Mouse (Mus musculus) embryonic fibroblast, embryonic 13.5 days (primary cell): Measurements from ENCODE around the gene Uggt1. TPM values are rescaled to one million over a fixed set of nuclear protein-coding genes. Genes with fewer than 3 reads are reported as not detected.

ENCODE experiments used
- H3K27ac ChIP-seq: 2 replicates; pipeline ENCODE4 v1.5.1; 2012; ENCODE audit warnings: low read length, control low read depth, inconsistent platforms; ENCODE audit not compliant: insufficient read depth
- H3K4me1 ChIP-seq: 2 replicates; pipeline ENCODE4 v1.6.1; 2011; ENCODE audit warnings: low read length; ENCODE audit not compliant: control insufficient read depth, insufficient read depth
- H3K4me3 ChIP-seq: 2 replicates; pipeline ENCODE4 v1.5.1; 2011; ENCODE audit warnings: mild to moderate bottlenecking, control low read depth, low read length; ENCODE audit not compliant: insufficient read depth
- CTCF ChIP-seq: IDR thresholded peaks from 2 replicates; pipeline ENCODE4 v1.5.1; 2011; ENCODE audit warnings: mild to moderate bottlenecking, control low read depth, low read length, moderate library complexity, borderline replicate concordance; ENCODE audit not compliant: insufficient read depth
- POLR2A ChIP-seq: IDR thresholded peaks from 2 replicates; pipeline ENCODE4 v1.6.1; 2011; ENCODE audit warnings: low read depth, mild to moderate bottlenecking, control low read depth, low read length, moderate library complexity
- polyA plus RNA-seq: library from polyadenylated mRNA; stranded (reverse); fragments of >200 nt; gene quantifications from 2 replicates; pipeline ENCODE4 v1.2.4, GENCODE M21; 2011; ENCODE audit warnings: low read depth; ENCODE audit not compliant: missing spikeins, insufficient read length

The Uggt1 gene
- polyA plus RNA-seq, 1 experiment, result 125 TPM

DNA sequence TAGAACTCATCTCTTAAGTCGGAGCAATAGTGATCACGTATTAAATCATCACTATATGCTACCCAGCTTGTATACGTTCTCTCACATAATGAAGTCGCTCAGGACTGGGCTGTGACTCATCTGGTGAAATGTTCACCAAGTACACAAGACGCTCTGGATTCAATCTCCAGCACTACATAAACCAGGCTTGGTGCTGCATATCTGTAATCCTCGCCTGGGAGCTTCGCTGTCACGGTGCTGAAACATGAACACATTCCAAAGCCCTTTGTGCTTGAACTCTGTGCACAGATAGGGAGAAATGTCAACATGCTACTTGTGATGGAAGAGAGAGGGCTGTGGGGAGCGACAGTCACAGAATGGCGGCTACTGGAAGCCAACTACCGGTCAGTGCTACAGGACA is 52.6 kb downstream of the Uggt1 start:
- no peak overlapping the region for H3K4me3 ChIP-seq
- no peak overlapping the region for H3K27ac ChIP-seq
- TF ChIP-seq POLR2A (no peak), CTCF (no peak)
- H3K4me1 ChIP-seq, result no peaks in the 10 kb centered on the region

DNA sequence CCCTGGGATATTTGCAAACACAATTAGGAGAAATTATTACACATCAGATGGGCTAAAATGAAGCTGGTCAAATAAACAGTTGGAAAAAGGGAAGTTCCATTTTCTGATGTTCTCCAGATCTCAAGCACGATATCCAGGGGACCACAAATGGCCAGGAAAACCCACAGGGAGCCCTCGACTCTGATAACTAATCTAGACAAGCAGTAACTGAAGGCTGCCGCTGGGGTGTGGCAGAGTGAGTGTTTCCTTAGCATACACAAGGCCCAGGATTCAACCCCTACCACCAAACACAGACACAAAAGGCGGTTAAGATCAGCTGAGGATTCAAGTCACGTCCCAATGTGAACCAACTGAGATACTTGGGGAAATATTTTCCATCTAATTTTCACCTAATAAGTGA is 64.5 kb downstream of the Uggt1 start:
- H3K4me1 ChIP-seq, result no peaks in the 10 kb centered on the region
- no peak overlapping the region for H3K27ac ChIP-seq
- TF ChIP-seq POLR2A, result no peak
- TF ChIP-seq CTCF, result no peak
- H3K4me3 ChIP-seq, result no peak overlapping the region

DNA sequence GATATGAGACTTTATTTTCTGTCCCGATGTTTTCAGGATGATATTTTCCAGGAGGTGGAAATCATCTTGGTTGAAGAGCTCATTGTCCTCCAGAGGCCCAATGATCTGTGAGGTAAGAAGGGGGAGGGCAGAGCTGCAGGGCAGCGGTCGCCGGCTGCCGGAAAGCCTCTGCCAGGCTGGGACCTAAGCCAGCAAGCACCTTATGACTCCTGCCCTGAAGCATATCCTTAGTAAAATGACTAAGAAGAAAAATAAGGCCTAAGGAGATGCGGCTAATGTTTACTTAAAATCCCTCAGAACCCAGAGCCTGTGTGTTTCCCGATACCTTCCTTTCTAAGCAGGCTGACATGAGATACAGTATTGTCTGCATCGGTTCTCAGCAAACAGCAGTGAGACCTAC is 71.1 kb downstream of the Uggt1 start:
- Histone ChIP-seq H3K4me1 (no peaks in the 10 kb centered on the region), H3K27ac (no peak overlapping the region), H3K4me3 (no peak overlapping the region)
- TF ChIP-seq POLR2A (no peak), CTCF (no peak)

DNA sequence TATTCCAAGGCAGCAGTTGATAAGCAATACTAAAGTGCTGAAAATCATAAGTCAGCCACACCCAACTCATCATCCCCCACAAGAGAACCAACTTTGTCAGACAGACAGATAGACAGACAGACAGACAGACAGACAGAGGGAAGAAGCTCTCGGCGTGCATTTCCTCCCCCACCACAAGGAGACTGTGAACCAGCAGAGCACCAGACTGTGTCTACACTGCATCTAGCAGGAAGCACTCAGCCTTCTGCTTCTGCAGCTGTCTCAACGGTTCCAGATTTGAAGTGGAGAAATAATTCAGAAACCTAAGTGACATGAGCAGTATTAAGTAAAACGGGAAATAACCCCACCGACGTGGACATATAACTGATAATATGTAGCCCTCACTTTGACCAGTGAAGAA is 71.6 kb downstream of the Uggt1 start:
- Histone ChIP-seq H3K4me3 (no peak overlapping the region), H3K4me1 (no peaks in the 10 kb centered on the region), H3K27ac (no peak overlapping the region)
- TF ChIP-seq POLR2A (no peak), CTCF (no peak)

DNA sequence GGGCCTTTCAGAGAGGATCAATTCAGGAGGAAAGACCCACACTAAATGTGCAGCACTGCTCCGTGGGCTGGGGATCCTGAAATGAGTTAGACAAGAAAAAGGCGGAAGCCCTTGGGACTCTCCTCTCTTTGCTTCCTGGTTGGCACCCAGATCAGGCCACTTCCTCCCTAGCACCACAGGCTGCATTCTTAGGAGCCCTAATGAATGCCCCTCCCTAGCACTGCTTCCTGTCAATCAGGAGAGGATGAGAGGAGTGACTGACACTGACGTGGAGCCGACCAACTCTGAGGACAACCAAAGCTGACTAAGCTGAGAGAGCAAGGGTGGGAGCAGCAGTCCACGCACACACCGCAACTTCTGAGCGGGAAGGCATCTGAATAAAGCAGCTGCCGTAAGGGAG is 81.8 kb downstream of the Uggt1 start:
- no peak for TF ChIP-seq POLR2A
- TF ChIP-seq CTCF, result no peak
- H3K4me1 ChIP-seq, result peaks cover 3% of the 10 kb centered on the region; the same call in 1 of the 2 replicates

DNA sequence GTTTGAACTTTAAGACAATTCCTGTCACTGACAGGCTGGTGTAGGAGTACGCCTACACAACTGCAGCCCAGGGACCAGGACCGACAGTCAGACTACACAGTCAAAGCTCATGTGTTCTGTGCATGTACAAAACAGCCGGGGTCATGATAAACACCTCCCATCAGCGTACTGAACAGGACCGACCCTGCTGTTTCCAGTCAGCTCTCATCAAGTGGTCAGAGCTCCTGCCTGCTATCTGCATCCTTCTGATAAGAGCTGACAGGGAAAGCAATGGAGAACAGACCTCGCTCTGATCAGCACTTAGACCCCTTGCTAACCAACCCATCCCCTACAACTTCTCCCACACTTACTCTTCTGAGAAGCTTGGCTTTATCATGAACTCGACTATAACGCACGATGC is 83.3 kb downstream of the Uggt1 start:
- Histone ChIP-seq H3K27ac (no peak overlapping the region), H3K4me3 (no peak overlapping the region), H3K4me1 (peaks cover 3% of the 10 kb centered on the region; the same call in 1 of the 2 replicates)
- TF ChIP-seq POLR2A, result no peak
- TF ChIP-seq CTCF, result no peak

More for the DNA sequence above, 81.8 kb downstream of the Uggt1 start:
- Histone ChIP-seq H3K27ac (no peak overlapping the region), H3K4me3 (no peak overlapping the region)

DNA sequence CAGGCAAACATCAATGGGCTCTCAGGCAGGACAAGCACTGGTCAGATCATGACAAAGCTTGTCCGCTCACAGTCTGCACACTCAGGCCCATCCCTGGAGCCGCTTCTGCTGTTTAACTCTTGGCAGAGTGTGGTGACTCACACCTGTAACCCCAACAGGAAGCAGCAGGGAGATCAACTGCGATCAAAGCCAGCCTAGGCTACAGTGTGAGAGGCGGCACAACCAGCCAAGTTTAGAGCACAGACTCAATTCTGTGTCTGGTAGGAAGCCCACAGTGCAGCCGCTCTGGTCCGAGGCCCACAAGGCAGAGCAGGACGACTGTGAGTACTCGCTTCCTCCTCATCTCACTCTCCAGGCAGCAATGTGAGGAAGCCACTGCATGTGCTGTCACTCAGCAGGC is 84.3 kb downstream of the Uggt1 start:
- H3K27ac ChIP-seq, result no peak overlapping the region
- no peak overlapping the region for H3K4me3 ChIP-seq
- TF ChIP-seq POLR2A (no peak), CTCF (no peak)
- H3K4me1 ChIP-seq, result peaks cover 3% of the 10 kb centered on the region; the same call in 1 of the 2 replicates

DNA sequence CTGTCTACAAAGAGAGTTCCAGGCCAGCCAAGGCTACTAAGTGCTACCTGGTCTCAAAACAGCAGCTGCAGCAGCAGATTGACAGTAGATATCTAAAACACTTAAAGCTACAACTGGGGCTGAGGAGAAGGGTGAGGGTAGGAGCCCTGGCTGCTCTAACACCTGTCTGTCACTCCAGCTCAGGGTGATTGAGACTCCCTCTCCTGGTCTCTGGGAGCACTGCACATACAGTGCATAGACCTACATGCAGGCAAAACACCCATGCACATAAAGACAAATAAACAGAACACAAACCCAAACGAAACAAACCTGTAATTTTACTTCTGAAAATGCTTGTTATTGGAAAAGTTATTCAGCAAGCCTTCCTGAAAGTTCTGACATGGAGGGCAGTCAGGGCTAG is 95.1 kb downstream of the Uggt1 start:
- Histone ChIP-seq H3K27ac (no peak overlapping the region), H3K4me3 (no peak overlapping the region), H3K4me1 (no peaks in the 10 kb centered on the region)
- TF ChIP-seq CTCF (peak; percentile 28; the same call in 1 of the 2 replicates), POLR2A (no peak)

DNA sequence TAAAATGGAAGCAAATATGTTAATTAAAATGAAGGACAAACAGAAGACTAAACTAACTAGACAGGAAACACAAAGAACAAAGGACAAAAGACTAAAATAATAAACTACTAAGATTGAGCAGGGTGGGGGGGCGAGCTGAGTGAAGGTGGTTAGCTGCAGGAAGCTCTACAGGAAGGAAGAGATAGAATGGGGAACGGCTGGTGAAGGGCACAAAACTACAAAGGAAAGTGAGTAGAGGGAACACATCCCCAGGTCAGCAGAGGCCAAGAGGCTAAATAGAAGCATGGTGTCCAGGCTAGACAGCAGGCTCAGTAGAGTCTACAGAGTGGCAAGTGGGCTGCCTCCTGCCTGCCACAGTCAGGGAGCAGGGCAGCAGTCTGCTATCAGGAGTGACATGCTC is 95.7 kb downstream of the Uggt1 start:
- no peak for TF ChIP-seq POLR2A
- TF ChIP-seq CTCF, result no peak
- H3K27ac ChIP-seq, result no peak overlapping the region
- H3K4me3 ChIP-seq, result no peak overlapping the region
- no peaks in the 10 kb centered on the region for H3K4me1 ChIP-seq

DNA sequence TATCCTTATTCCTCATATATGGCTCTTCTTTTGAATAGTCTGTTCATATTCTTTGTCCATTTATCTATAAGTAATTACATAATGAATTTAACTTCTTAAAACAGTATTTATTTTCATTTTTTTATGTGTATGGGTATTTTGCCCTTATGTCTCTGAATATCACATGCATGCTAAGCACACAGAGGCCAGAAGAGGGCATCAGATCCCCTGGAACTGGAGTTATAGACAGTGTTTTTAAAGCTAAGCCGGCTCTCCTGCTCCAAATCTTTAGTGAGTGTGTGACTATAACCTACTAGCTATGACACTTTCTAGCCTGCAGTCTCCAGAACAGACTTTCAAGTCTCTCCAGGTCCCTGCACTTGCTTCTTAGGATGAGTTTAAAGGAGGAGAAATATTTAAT is 99.5 kb downstream of the Uggt1 start:
- Histone ChIP-seq H3K4me3 (no peak overlapping the region), H3K27ac (no peak overlapping the region), H3K4me1 (no peaks in the 10 kb centered on the region)
- TF ChIP-seq POLR2A, result no peak
- no peak for TF ChIP-seq CTCF

DNA sequence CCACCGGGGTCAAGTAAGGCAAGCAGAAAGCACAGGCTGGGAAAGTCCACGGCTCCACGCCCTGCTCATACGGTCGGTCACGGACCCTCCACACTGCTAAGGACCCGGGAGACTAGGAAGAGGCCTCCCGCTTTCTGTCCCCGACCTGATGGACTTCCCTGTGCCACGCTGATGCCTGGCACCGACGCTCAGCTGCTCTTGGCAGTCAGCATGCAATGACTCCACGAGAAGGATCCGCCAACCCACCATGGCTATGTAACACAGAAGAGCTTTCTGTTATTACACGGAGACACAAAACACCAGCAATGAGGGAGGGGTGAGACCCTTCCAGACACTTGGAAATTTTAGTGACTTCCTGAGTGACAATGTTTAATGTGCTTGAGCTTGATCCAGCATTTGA is 104.2 kb downstream of the Uggt1 start:
- no peak overlapping the region for H3K4me3 ChIP-seq

More for the DNA sequence above, 104.2 kb downstream of the Uggt1 start:
- Histone ChIP-seq H3K4me1 (peaks cover 2% of the 10 kb centered on the region), H3K27ac (no peak overlapping the region)
- TF ChIP-seq CTCF, result no peak
- TF ChIP-seq POLR2A, result no peak
